Mouse (Mus musculus) heart, embryonic 12.5 days (tissue): ENCODE measurements around the gene Prkd3. TPM values are rescaled to one million over a fixed set of nuclear protein-coding genes. Genes with fewer than 3 reads are reported as not detected.

Experiments
- ATAC-seq: fragments of 200-750 bp; cut with Nextera tagmentation; 2 replicates; pipeline ENCODE4 v1.8.0; 2017; ENCODE audit warnings: moderate TSS enrichment, moderate library complexity; ENCODE audit not compliant: insufficient number of reproducible peaks, low FRiP score
- H3K27ac ChIP-seq: fragments of 300-500 bp; sonication (generic); 2 replicates; pipeline ENCODE4 v1.5.1; 2016; ENCODE audit warnings: mild to moderate bottlenecking, moderate library complexity; ENCODE audit not compliant: poor library complexity, severe bottlenecking
- H3K27me3 ChIP-seq: fragments of 300-500 bp; sonication (generic); replicated peaks from 2 replicates; pipeline ENCODE4 v1.6.1; 2016; ENCODE audit warnings: mild to moderate bottlenecking, moderate library complexity
- H3K36me3 ChIP-seq: fragments of 300-500 bp; sonication (generic); 2 replicates; pipeline ENCODE4 v1.6.1; 2016; ENCODE audit warnings: mild to moderate bottlenecking, moderate library complexity
- H3K4me1 ChIP-seq: fragments of 300-500 bp; sonication (generic); replicated peaks from 2 replicates; pipeline ENCODE4 v1.6.1; 2016; ENCODE audit warnings: mild to moderate bottlenecking
- H3K4me2 ChIP-seq: fragments of 300-500 bp; sonication (generic); 2 replicates; pipeline ENCODE4 v1.6.1; 2016; ENCODE audit warnings: mild to moderate bottlenecking, moderate library complexity
- H3K4me3 ChIP-seq: fragments of 300-500 bp; sonication (generic); 2 replicates; pipeline ENCODE4 v1.5.1; 2016; ENCODE audit warnings: mild to moderate bottlenecking
- H3K9ac ChIP-seq: fragments of 300-500 bp; sonication (generic); 2 replicates; pipeline ENCODE4 v1.6.1; 2016; ENCODE audit warnings: mild to moderate bottlenecking, moderate library complexity
- H3K9me3 ChIP-seq: fragments of 300-500 bp; sonication (generic); replicated peaks from 2 replicates; pipeline ENCODE4 v1.6.1; 2016; ENCODE audit warnings: mild to moderate bottlenecking, moderate library complexity
- WGBS: fragments of 180-500 bp; shearing (Covaris S2); methylation state at CpG from one replicate; pipeline ENCODE4 v1.1.7; 2016; 5-methylcytosine and 5-hydroxymethylcytosine counted together
- polyA plus RNA-seq: library from polyadenylated mRNA; unstranded; fragments of >200 nt; fragmentation: Nextera tagmentation; extraction: Ambion mirVana; gene quantifications from 2 replicates; pipeline ENCODE4 v1.2.1, GENCODE M21; 2016

Gene Prkd3
- 35.4 and 37.5 TPM in 2 replicates for polyA plus RNA-seq

- Histone ChIP-seq H3K27ac (peak within 1 kb of the TSS; percentile 94), H3K4me2 (peak within 1 kb of the TSS; percentile 74), H3K4me3 (peak within 1 kb of the TSS; percentile 77), H3K36me3 (no peaks in the 10 kb centered on the region), H3K9me3 (no peaks in the 10 kb centered on the region), H3K9ac (peak within 1 kb of the TSS; percentile 89), H3K27me3 (no peaks in the 10 kb centered on the region), H3K4me1 (peaks cover 22% of the 10 kb centered on the region)
- ATAC-seq = peak; percentile 91
- 3% methylated on average over 106 of the region's 113 CpGs for WGBS
These were observed at the start of gene Prkd3 for GRCm38 (mm10) chr17:79020208-79020983. TSS of gene Prkd3 (minus strand) at chr17:79020816.

- H3K4me1 ChIP-seq = peaks cover 3% of the 10 kb centered on the region
- H3K9me3 ChIP-seq = no peaks in the 10 kb centered on the region
- no peak for ATAC-seq
- H3K36me3 ChIP-seq = no peaks in the 10 kb centered on the region
- H3K27ac ChIP-seq = no peak overlapping the region
- H3K4me3 ChIP-seq = no peak overlapping the region
- no peak overlapping the region for H3K4me2 ChIP-seq
- no peaks in the 10 kb centered on the region for H3K27me3 ChIP-seq
- 79% methylated on average over 14 of the region's 14 CpGs for WGBS
- H3K9ac ChIP-seq = no peak overlapping the region
These were observed 49.3 kb upstream of the Prkd3 start for GRCm38 (mm10) chr17:79069766-79070480.

- Histone ChIP-seq H3K27me3 (no peaks in the 10 kb centered on the region), H3K27ac (no peak overlapping the region), H3K4me2 (no peak overlapping the region), H3K4me1 (peaks cover 6% of the 10 kb centered on the region), H3K36me3 (no peaks in the 10 kb centered on the region), H3K9ac (no peak overlapping the region), H3K4me3 (no peak overlapping the region), H3K9me3 (no peaks in the 10 kb centered on the region)
- 67% methylated on average over 4 of the region's 4 CpGs for WGBS
- ATAC-seq = no peak
These were observed 48.4 kb upstream of the Prkd3 start for GRCm38 (mm10) chr17:79069019-79069418.

GRCm38 (mm10) chr17:79068581-79068980 is 48.0 kb upstream of the Prkd3 start:
- Histone ChIP-seq H3K36me3 (no peaks in the 10 kb centered on the region), H3K9ac (no peak overlapping the region), H3K27me3 (no peaks in the 10 kb centered on the region), H3K4me3 (no peak overlapping the region), H3K9me3 (no peaks in the 10 kb centered on the region), H3K4me2 (no peak overlapping the region), H3K4me1 (peaks cover 6% of the 10 kb centered on the region), H3K27ac (no peak overlapping the region)
- ATAC-seq = no peak
- WGBS = 78% methylated on average over 7 of the region's 7 CpGs

- WGBS = 45% methylated on average over 1 of the region's 1 CpGs
- Histone ChIP-seq H3K27me3 (no peaks in the 10 kb centered on the region), H3K36me3 (no peaks in the 10 kb centered on the region)
These were observed 43.6 kb upstream of the Prkd3 start for GRCm38 (mm10) chr17:79064250-79064649.

GRCm38 (mm10) chr17:79060221-79060620 is 39.6 kb upstream of the Prkd3 start:
- Histone ChIP-seq H3K36me3 (no peaks in the 10 kb centered on the region), H3K4me1 (peaks cover 28% of the 10 kb centered on the region), H3K9ac (no peak overlapping the region), H3K27me3 (no peaks in the 10 kb centered on the region), H3K4me2 (no peak overlapping the region), H3K9me3 (no peaks in the 10 kb centered on the region), H3K4me3 (no peak overlapping the region), H3K27ac (no peak overlapping the region)
- 67% methylated on average over 5 of the region's 5 CpGs for WGBS
- ATAC-seq = no peak

More at GRCm38 (mm10) chr17:79064250-79064649, 43.6 kb upstream of the Prkd3 start:
- H3K9me3 ChIP-seq = no peaks in the 10 kb centered on the region
- no peak overlapping the region for H3K4me3 ChIP-seq
- H3K9ac ChIP-seq = no peak overlapping the region
- H3K4me2 ChIP-seq = no peak overlapping the region
- H3K27ac ChIP-seq = no peak overlapping the region
- ATAC-seq = no peak
- peaks cover 6% of the 10 kb centered on the region for H3K4me1 ChIP-seq

- H3K9ac ChIP-seq = no peak overlapping the region
- no peak overlapping the region for H3K4me3 ChIP-seq
- H3K27me3 ChIP-seq = no peaks in the 10 kb centered on the region
- no peaks in the 10 kb centered on the region for H3K9me3 ChIP-seq
- H3K4me1 ChIP-seq = peaks cover 21% of the 10 kb centered on the region
- 68% methylated on average over 6 of the region's 6 CpGs for WGBS
- H3K27ac ChIP-seq = no peak overlapping the region
- ATAC-seq = no peak
- H3K4me2 ChIP-seq = no peak overlapping the region
- H3K36me3 ChIP-seq = no peaks in the 10 kb centered on the region
These were observed 37.7 kb upstream of the Prkd3 start for GRCm38 (mm10) chr17:79058271-79058670.

- Histone ChIP-seq H3K4me2 (peak overlapping the region; percentile 86), H3K27me3 (no peaks in the 10 kb centered on the region), H3K9ac (peak overlapping the region; percentile 69), H3K27ac (peak overlapping the region; percentile 80), H3K9me3 (no peaks in the 10 kb centered on the region), H3K36me3 (no peaks in the 10 kb centered on the region), H3K4me1 (peaks cover 7% of the 10 kb centered on the region), H3K4me3 (peak overlapping the region; percentile 77)
- ATAC-seq = peak; percentile 88
- under 1% methylated on average over 45 of the region's 45 CpGs for WGBS
These were observed 31.6 kb upstream of the Prkd3 start for GRCm38 (mm10) chr17:79052088-79052812.

GRCm38 (mm10) chr17:79051606-79052005 is 31.0 kb upstream of the Prkd3 start, which contains the start of gene Qpct:
TSS of gene Qpct (plus strand) at chr17:79051906.
- Histone ChIP-seq H3K36me3 (no peaks in the 10 kb centered on the region), H3K4me1 (peaks cover 7% of the 10 kb centered on the region; the same call in 1 of the 2 replicates), H3K9ac (peak within 1 kb of the TSS; percentile 69), H3K27ac (peak within 1 kb of the TSS; percentile 80), H3K4me2 (peak within 1 kb of the TSS; percentile 86), H3K9me3 (no peaks in the 10 kb centered on the region), H3K27me3 (no peaks in the 10 kb centered on the region), H3K4me3 (peak within 1 kb of the TSS; percentile 77)
- 64% methylated on average over 4 of the region's 4 CpGs for WGBS
- ATAC-seq = no peak

GRCm38 (mm10) chr17:79043705-79044104 is 23.1 kb upstream of the Prkd3 start:
- 90% methylated on average over 2 of the region's 2 CpGs for WGBS
- no peaks in the 10 kb centered on the region for H3K9me3 ChIP-seq
- ATAC-seq = no peak
- no peaks in the 10 kb centered on the region for H3K4me1 ChIP-seq
- no peaks in the 10 kb centered on the region for H3K27me3 ChIP-seq
- H3K4me2 ChIP-seq = no peak overlapping the region
- no peak overlapping the region for H3K4me3 ChIP-seq
- no peak overlapping the region for H3K27ac ChIP-seq
- no peak overlapping the region for H3K9ac ChIP-seq
- no peaks in the 10 kb centered on the region for H3K36me3 ChIP-seq

- Histone ChIP-seq H3K9ac (no peak overlapping the region), H3K9me3 (no peaks in the 10 kb centered on the region), H3K4me1 (no peaks in the 10 kb centered on the region), H3K36me3 (no peaks in the 10 kb centered on the region), H3K27me3 (no peaks in the 10 kb centered on the region), H3K4me3 (no peak overlapping the region), H3K27ac (no peak overlapping the region), H3K4me2 (no peak overlapping the region)
- no peak for ATAC-seq
These were observed 19.0 kb upstream of the Prkd3 start for GRCm38 (mm10) chr17:79039660-79040059.
